Mouse (Mus musculus) urinary bladder, postnatal 25 days (tissue): ENCODE measurements around the gene Syt7.

Experiments
- DNase-seq: peaks from one replicate; pipeline ENCODE4 v3.0.0; 2022; ENCODE audit warnings: low spot score

The Syt7 gene

DNA sequence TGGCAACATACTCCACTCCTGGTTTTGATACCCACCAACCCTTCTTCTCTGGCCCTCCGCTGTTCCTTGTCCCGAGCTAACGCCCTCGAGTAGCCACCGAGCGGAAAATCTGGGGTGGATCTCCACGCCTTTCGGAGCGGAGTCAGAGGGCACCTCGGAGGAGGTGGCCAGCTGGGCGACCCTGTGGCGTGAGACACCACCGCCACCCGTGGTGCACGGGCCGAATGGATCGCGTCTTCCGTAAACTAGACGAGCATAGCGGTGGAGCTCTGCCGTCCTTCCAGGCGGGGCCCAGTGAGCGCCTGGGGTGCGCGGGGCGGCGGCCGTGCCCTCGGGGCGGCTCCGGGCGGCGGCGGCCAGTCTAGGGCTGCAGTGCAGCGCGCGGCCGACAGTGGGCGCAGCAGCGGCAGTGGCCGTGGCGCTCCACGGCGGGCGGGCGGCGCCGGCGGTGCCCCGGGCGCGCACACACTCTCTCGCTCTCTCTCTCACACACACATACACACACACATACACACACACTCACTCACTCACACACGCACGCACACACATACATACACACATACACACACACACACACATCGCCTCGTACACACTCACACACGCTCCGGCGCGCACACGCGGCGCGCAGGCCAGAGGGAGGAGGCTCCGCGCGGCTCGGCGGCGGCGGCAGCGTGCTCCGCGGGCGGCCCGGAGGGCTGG lies at the start of gene Syt7:
Syt7 (plus strand) TSS at position 476 of the 699 bp plus-strand sequence.
- peak; percentile 87 for DNase-seq

- no peak for DNase-seq
Observed at GRCm38 (mm10) chr19:10339271-10339670, 49.6 kb upstream of the Syt7 start.

DNA sequence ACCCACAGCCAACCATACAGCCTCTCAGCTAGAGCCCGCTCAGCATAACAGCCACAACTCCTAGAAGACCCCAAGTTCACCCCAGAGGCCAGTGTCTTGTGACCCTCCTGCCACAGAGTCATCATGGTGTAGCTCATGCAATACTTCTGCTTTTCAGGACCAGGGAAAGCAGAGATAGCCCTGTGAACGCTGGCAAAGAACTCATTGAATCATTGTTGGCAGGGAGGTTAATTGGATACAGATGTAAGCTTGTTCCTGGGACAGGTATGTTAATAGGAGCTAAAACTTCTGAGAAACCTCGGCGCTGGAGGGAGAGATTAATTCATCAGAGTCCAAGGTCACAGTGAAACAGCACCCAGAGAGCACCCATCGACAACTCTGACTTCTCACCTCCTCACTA lies 48.2 kb upstream of the Syt7 start:
- DNase-seq, result no peak

- peak; percentile 43 for DNase-seq
Observed at GRCm38 (mm10) chr19:10341152-10341551, 47.7 kb upstream of the Syt7 start.

- DNase-seq, result no peak
Observed at GRCm38 (mm10) chr19:10341817-10342439, 47.0 kb upstream of the Syt7 start.

DNA sequence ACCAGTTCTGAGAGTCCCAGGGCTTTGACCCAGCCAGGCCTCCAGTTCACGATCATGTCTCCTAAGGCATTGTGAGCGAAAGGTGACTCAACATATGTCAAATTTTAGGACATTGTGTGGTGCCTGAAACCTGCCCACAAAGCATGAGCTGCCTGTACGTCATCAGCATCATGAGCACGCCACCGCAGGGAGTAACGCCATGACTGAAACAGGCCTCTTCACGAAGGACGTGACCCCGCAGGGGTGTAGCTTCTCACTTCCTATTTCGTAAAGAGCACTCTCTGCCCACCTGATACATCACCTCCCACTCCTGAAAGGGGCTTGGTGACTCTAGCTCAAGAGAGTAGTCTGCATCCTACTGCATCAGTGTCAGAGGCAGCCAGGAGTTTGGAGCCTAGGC lies 45.0 kb upstream of the Syt7 start:
- DNase-seq, result no peak

- DNase-seq, result no peak
Observed at GRCm38 (mm10) chr19:10345696-10346095, 43.2 kb upstream of the Syt7 start.

- no peak for DNase-seq
Observed at GRCm38 (mm10) chr19:10347628-10348273, 41.1 kb upstream of the Syt7 start.

- DNase-seq, result no peak
Observed at GRCm38 (mm10) chr19:10352218-10352617, 36.7 kb upstream of the Syt7 start.

DNA sequence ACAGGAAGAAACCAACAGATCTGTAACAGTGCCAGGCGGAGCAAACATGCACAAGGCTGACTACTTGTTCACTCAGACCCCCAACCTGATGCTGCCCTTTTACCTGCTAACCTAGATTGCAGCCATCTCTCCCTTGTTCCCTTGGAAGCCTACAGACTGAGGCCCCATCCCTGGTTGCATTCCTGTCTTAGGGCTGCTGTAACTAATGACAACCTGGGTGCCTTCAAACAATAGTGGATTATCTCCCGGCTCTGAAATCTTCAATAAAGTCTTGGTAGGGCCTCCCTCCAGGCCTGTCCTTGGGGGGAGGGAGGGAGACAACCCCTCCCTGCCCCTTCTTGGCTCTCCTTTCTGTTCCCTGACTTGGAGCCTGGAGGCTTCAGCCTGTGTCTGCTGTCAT lies 34.1 kb upstream of the Syt7 start:
- DNase-seq, result no peak

DNA sequence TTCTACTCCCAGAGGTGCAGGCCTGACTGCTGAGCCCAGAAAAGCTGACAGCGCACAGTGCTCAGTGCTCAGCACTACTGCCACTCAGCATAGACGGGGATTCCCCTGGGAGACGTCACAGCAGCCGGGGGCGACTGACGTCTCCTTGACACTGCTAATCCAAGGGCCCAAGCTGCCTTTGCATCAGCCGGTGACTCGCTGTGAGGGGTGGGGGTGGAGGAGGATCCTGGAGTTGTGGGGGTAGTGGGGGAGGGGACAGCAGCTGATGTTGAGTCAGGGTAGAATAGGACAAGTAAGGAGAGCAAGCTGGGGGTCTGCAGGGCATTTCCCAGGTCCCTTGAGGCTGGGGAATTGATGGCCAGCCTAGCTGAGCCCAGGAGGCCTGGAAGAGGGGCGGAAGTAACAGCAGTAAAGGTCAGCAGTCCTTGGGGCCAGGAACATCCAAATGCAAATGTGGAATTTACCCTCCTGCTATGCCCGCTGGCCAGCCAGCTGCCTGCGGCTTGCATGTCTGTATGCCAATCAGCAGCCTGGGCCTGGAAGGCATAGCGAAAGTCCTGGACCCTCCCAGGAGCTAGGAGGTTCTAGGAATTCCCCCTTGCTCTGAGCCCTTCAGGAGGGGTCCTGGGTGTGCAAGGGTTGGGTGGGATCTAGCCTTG lies 31.9 kb upstream of the Syt7 start:
- no peak for DNase-seq

- DNase-seq, result no peak
Observed at GRCm38 (mm10) chr19:10359105-10359946, 29.6 kb upstream of the Syt7 start.

DNA sequence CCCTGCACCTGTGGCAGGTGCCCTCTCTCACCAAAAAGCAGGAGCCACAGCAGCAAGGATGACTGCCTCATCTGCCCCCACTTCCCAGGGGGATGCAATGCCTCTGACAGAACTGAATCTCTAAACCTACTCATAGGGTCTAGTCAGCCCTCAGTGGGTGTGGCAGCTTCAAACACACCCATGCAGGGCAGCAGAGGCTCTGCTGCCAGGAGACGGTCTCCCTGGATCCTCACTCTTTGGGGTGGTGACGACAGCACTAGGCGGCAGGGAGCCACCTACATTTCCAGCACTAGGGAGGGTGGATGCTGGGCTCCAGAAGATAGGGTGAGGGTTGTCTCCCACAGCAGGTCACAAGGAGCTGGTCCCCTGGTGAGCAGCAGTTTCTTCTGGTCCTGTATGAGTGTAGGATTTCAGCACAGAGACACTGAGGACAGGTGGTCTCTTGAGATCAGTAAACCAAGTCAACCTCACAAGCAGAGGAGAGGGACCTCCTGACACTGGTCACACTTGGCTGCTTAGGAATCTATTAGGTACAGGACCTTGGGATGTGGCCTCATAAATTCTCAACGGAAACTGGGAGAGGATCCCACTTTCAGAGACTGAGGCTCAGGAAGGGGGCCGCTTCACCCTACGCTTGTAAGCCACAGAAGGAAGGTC lies 26.3 kb upstream of the Syt7 start:
- DNase-seq, result no peak

GRCm38 (mm10) chr19:10363869-10364268 lies 25.0 kb upstream of the Syt7 start:
- no peak for DNase-seq

- DNase-seq, result no peak
Observed at GRCm38 (mm10) chr19:10366116-10366845, 22.6 kb upstream of the Syt7 start.

GRCm38 (mm10) chr19:10367802-10368201 lies 21.1 kb upstream of the Syt7 start:
- no peak for DNase-seq

GRCm38 (mm10) chr19:10369936-10370335 lies 19.0 kb upstream of the Syt7 start:
- no peak for DNase-seq

- DNase-seq, result no peak
Observed at GRCm38 (mm10) chr19:10373191-10373590, 15.7 kb upstream of the Syt7 start.

DNA sequence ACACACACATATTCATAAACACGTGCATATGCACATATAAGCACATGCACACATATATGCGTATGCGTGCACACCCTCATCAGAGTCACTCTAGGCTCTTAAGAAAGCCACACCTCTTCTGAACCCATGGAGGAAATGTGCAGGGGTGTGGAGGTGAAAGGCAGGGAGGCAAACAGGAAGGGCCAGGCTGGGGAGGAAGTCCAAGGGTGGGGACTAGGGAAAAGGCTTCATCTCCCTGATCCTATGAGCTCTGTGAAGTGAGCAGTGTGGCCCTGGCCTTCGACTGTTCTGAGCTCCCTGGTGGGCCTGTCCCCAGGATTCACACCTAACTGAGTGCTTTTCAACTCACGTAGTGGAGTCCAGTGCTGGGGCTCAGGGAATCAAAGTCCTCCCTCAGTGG lies 13.6 kb upstream of the Syt7 start:
- no peak for DNase-seq

DNA sequence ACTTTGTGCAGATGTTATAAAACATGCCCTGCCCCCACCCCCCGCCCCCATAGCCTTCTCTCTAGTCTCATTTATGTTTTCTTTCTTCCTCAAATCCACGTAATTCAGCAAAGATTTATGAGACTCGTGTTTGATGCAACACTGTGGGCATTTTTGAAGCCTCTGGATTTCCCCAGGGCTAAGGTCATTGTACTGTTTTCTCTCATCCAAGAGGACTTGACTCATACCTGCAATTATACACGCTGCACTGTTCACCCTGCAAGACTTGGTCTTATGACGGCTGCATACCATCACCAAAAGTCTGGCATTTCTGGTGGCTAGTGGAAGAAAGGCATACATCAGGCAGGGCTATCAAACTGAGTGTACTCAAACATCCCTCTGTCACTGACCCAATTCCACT lies 8.9 kb upstream of the Syt7 start:
- no peak for DNase-seq

GRCm38 (mm10) chr19:10387660-10388059 lies 1.2 kb upstream of the Syt7 start:
- DNase-seq, result no peak
